Mouse (Mus musculus) C2C12 (cell line): ENCODE measurements around the gene Gm20388. TPM values are rescaled to one million over a fixed set of nuclear protein-coding genes. Genes with fewer than 3 reads are reported as not detected.

Experiments
- H3K27me3 ChIP-seq: one replicate; pipeline ENCODE4 v1.6.1; 2011; ENCODE audit not compliant: control insufficient read depth, insufficient read depth, insufficient read length
- H3K36me3 ChIP-seq: one replicate; pipeline ENCODE4 v1.6.1; 2011; ENCODE audit not compliant: control insufficient read depth, insufficient read depth
- H3K4me3 ChIP-seq: one replicate; pipeline ENCODE4 v1.5.1; 2011; ENCODE audit warnings: mild to moderate bottlenecking, control low read depth; ENCODE audit not compliant: poor library complexity, insufficient read depth, severe bottlenecking
- H3K79me2 ChIP-seq: one replicate; pipeline ENCODE4 v1.6.1; 2011; ENCODE audit not compliant: control insufficient read depth, insufficient read depth
- H3K79me3 ChIP-seq: one replicate; pipeline ENCODE4 v1.6.1; 2011; ENCODE audit warnings: low read depth, control low read depth
- H3ac ChIP-seq: one replicate; pipeline ENCODE3; 2011; ENCODE audit warnings: low read depth; ENCODE audit not compliant: control insufficient read depth, insufficient read length
- CEBPB ChIP-seq: IDR thresholded peaks from one replicate; pipeline ENCODE4 v1.6.1; 2011; ENCODE audit warnings: low read depth, mild to moderate bottlenecking, control low read depth, moderate library complexity
- CTCF ChIP-seq: IDR thresholded peaks from one replicate; pipeline ENCODE4 v1.5.1; 2011; ENCODE audit not compliant: control insufficient read depth, insufficient read depth, insufficient read length
- FOSL1 ChIP-seq: IDR thresholded peaks from one replicate; pipeline ENCODE4 v1.8.0; 2011; ENCODE audit warnings: mild to moderate bottlenecking, low read length; ENCODE audit not compliant: poor library complexity, insufficient read depth, severe bottlenecking
- MAX ChIP-seq: IDR thresholded peaks from one replicate; pipeline ENCODE4 v1.6.1; 2011; ENCODE audit warnings: mild to moderate bottlenecking, control low read depth
- MYOD1 ChIP-seq: IDR thresholded peaks from one replicate; pipeline ENCODE4 v1.6.1; 2011; ENCODE audit warnings: low read depth; ENCODE audit not compliant: control insufficient read depth, insufficient read length
- MYOG ChIP-seq: IDR thresholded peaks from one replicate; pipeline ENCODE4 v1.6.1; 2011; ENCODE audit not compliant: control insufficient read depth, insufficient read length; ENCODE audit errors: extremely low read depth
- USF1 ChIP-seq: IDR thresholded peaks from one replicate; pipeline ENCODE4 v1.6.1; 2011; ENCODE audit warnings: low read depth, mild to moderate bottlenecking, control low read depth, moderate library complexity
- polyA plus RNA-seq: library from polyadenylated mRNA; unstranded; fragments of >200 nt; fragmentation: generic; extraction: Trizol; gene quantifications from one replicate; pipeline ENCODE4 v1.2.1, GENCODE M21; 2012; ENCODE audit warnings: missing spikeins

The Gm20388 gene
- polyA plus RNA-seq, 1 experiment, result 15.0 TPM

DNA sequence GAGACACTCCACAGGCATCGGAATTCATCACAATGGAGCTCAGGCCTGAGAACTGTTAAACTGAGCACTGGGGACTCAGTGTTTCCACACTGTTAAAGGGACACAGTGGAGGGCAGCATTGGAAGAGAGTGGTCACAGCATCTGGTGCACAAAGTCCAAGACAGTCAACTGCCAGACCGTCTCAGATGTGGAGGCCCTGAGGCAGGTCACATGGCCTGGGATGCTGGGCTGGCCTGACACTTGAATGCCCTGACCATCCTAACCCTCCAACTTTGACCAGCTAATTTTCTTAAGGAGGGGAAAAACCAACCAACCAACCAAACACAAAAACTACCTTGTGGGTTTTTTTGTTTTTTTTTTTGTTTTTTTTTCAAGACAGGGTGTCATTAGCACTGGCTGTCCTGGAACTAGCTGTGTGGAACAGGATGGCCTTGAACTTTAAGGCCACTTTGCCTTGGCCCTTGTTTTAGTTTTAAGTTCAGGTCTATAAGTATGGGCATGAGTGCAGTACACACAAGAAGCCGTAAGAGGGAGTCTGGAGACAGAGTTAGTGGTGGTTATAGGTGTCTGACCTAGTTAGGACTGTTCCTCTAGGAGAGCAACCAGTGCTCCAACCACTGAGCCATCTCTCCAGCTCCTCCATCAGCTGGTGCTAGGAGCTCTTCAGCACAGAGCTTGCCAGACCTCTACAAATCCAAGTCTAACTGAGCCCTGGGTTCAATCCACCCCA, 755.2 kb downstream of the Gm20388 start:
- H3K27me3 ChIP-seq, result no peaks in the 10 kb centered on the region
- TF ChIP-seq USF1 (no peak), MYOD1 (no peak), FOSL1 (no peak)
- H3K4me3 ChIP-seq, result no peak overlapping the region
- H3ac ChIP-seq, result peak overlapping the region; percentile 24
- peaks cover 35% of the 10 kb centered on the region for H3K36me3 ChIP-seq
- peaks cover 82% of the 10 kb centered on the region for H3K79me3 ChIP-seq
- peaks cover 98% of the 10 kb centered on the region for H3K79me2 ChIP-seq

DNA sequence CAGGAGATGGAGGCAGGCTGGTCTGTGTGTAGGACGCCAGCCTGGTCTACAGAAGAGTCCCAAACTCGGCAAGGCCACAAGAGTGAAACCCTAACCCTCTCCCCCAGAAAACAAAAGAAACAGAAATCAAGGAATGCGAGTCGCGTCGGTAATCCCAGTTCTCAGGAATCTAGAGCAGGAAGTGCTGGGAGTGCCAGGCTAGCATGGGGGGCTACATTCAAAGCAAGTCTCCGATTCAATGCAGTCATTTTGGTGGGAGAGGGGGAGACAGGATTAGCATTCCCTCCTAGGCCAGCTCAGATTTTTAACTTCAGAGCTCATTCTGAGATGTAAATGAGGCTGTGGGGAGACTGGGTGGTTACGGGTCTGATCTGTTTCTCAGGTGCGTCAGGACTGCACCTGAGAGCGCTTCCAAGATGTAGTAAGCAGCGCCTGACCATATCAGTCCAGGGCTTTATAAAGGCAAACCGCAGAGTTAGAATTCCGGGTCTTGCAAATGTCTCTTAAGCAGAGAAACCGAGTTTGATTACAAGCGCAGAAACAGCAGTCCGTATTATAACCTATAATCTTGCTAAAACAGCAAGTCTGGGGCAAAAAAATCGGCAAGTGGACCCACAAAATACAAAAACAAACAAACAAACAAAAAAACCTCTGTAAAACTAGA, 756.3 kb downstream of the Gm20388 start:
- Histone ChIP-seq H3K36me3 (peaks cover 45% of the 10 kb centered on the region), H3K79me3 (peaks cover 79% of the 10 kb centered on the region), H3ac (peak overlapping the region; percentile 56), H3K79me2 (peaks cover 98% of the 10 kb centered on the region), H3K27me3 (no peaks in the 10 kb centered on the region), H3K4me3 (peak overlapping the region; percentile 89)
- no peak for TF ChIP-seq CEBPB
- no peak for TF ChIP-seq MYOD1
- no peak for TF ChIP-seq USF1
- no peak for TF ChIP-seq MAX
- no peak for TF ChIP-seq FOSL1
- TF ChIP-seq MYOG, result no peak
- TF ChIP-seq CTCF, result no peak

DNA sequence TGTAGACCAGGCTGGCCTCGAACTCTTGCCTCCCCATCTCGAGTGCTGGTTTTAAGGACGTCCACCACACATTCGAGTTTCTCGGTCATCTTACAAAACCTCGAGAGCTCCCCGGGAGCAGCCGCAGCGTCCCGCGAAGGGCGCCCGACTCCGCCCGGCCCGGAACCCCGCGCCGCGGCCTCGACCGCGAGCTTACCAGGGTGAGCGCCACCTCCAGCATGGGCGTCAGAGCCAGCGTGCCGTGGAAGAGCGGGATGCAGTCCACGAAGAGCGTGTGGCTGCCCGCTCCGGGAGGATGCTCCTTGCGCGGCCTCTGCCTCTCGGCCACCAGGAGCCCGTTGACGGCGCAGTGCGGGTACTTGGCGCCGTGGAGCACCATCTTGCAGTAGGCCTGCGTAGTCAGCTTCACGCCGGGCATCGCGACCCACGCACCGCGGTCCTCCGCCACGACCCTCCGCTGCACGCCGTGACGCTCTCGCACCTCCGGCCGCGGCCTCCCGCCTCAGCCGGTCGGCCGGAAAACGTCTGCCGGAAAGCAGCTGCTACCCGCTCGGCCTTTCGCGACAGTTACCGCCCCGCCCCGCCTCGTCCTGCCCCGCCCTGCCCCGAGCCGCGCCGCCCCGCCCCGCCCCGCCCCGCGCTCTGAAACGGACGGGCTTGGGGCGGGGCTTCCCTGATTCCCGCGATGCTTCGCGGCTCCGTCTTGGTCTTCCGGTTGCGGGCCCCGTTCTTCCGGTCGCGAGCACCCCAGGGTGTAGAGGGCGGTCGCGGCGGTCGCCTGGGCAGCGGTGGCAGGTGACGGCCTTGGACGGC, 757.1 kb downstream of the Gm20388 start, which contains the start of the genes Gm27021 and Cox4i1:
Gene Gm27021, minus strand, starts transcription at position 519 of the 813 bp plus-strand sequence.
Gene Cox4i1, plus strand, starts transcription at position 662 of the 813 bp plus-strand sequence.
- peaks cover 98% of the 10 kb centered on the region for H3K79me2 ChIP-seq
- H3K4me3 ChIP-seq, result peak within 1 kb of the TSS; percentile 89
- H3ac ChIP-seq, result peak within 1 kb of the TSS; percentile 86
- H3K27me3 ChIP-seq, result no peaks in the 10 kb centered on the region
- TF ChIP-seq CEBPB (no peak), CTCF (peak; percentile 4), MYOD1 (no peak), MYOG (no peak), USF1 (no peak), FOSL1 (no peak), MAX (peak; percentile 79)
- H3K79me3 ChIP-seq, result peaks cover 72% of the 10 kb centered on the region
- peaks cover 54% of the 10 kb centered on the region for H3K36me3 ChIP-seq

DNA sequence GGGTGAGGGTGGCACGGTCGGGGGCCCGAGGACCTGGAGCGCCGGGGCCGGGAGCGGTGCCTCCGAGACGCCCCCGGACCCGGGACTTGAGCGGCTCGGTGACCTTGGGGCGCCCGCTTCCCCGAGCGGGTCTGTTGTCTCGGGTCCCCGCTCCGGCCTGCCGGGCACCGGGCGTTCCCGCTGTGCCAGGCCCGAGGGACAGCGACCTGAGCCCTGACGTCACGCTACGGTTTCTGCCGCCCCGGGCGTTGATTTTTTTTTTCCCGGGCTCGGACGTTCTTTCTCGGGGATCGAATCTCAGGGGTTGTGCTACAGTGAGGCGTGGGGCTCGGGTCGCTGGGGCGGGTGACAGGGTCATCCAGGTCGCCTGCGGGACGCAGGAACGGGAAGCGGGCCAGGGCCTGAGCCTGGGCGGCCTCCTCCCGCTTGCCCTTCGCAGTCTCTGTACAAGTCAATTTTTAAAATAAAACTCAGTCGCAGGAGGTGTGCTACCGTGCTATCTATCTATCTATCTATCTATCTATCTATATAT, 757.8 kb downstream of the Gm20388 start, which contains the start of gene Emc8:
Gene Emc8, minus strand, starts transcription at position 200 of the 532 bp plus-strand sequence.
- no peak for TF ChIP-seq MYOD1
- no peak for TF ChIP-seq USF1
- no peak for TF ChIP-seq MYOG
- no peak for TF ChIP-seq CEBPB
- TF ChIP-seq MAX, result no peak
- no peak for TF ChIP-seq FOSL1
- peaks cover 57% of the 10 kb centered on the region for H3K36me3 ChIP-seq
- peaks cover 65% of the 10 kb centered on the region for H3K79me3 ChIP-seq
- H3ac ChIP-seq, result peak within 1 kb of the TSS; percentile 86
- H3K4me3 ChIP-seq, result peak within 1 kb of the TSS; percentile 89
- H3K79me2 ChIP-seq, result peaks cover 91% of the 10 kb centered on the region
- H3K27me3 ChIP-seq, result no peaks in the 10 kb centered on the region

DNA sequence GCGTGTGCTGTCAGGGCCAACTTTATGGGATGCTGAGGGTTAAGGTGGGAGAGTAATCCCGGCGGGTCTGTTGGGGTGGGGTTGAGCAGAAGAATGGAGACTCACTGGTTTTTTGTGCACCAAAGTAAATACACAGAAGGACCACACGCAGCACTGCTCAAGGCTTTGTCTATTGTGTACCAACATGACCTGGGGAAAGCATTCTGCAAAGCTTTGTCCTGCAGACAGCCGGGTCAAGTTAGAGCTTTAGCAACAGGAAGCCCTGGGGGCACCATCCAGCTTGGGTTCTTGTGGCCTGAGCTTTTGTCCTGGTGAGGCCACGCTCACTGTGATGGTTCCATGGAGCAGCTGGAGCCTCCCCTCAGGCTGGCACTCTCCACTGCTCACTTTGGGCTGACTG, 761.1 kb downstream of the Gm20388 start:
- Histone ChIP-seq H3K36me3 (peaks cover 45% of the 10 kb centered on the region), H3ac (no peak overlapping the region), H3K79me3 (peaks cover 33% of the 10 kb centered on the region), H3K79me2 (peaks cover 58% of the 10 kb centered on the region), H3K27me3 (no peaks in the 10 kb centered on the region), H3K4me3 (no peak overlapping the region)
- TF ChIP-seq MAX (no peak), CTCF (no peak), MYOG (no peak), CEBPB (no peak), USF1 (no peak), MYOD1 (no peak), FOSL1 (no peak)
